Mouse (Mus musculus) liver, postnatal 0 days (tissue): ENCODE data around the gene M6pr. TPM values are rescaled to one million over a fixed set of nuclear protein-coding genes. Genes with fewer than 3 reads are reported as not detected.

Experiments
- ATAC-seq: fragments of 200-750 bp; cut with Nextera tagmentation; 2 replicates; pipeline ENCODE4 v1.8.0; 2017; ENCODE audit warnings: mild to moderate bottlenecking, moderate library complexity
- DNase-seq: peaks from one replicate; pipeline ENCODE4 v3.0.0-alpha.2; 2016
- H3K27ac ChIP-seq: fragments of 300-500 bp; sonication (generic); 2 replicates; pipeline ENCODE4 v1.5.1; 2014; ENCODE audit warnings: antibody characterized with exemption, moderate library complexity, mild to moderate bottlenecking, low read depth
- H3K27me3 ChIP-seq: fragments of 300-500 bp; sonication (generic); 2 replicates; pipeline ENCODE4 v1.6.1; 2014; ENCODE audit warnings: low read length, control low read depth, mixed read lengths; ENCODE audit not compliant: insufficient read depth
- H3K36me3 ChIP-seq: fragments of 300-500 bp; sonication (generic); replicated peaks from 2 replicates; pipeline ENCODE4 v1.6.1; 2014; ENCODE audit warnings: mild to moderate bottlenecking, control low read depth, low read length, moderate library complexity, mixed read lengths; ENCODE audit not compliant: insufficient read depth
- H3K4me1 ChIP-seq: fragments of 300-500 bp; sonication (generic); 2 replicates; pipeline ENCODE4 v1.6.1; 2014; ENCODE audit warnings: antibody characterized with exemption, mild to moderate bottlenecking, control low read depth; ENCODE audit not compliant: insufficient read depth
- H3K4me2 ChIP-seq: fragments of 300-500 bp; sonication (generic); 2 replicates; pipeline ENCODE4 v1.6.1; 2014; ENCODE audit warnings: low read depth, mild to moderate bottlenecking, low read length, moderate library complexity, mixed read lengths
- H3K4me3 ChIP-seq: fragments of 300-500 bp; sonication (generic); 2 replicates; pipeline ENCODE4 v1.5.1; 2014; ENCODE audit warnings: low read depth, low read length
- H3K9ac ChIP-seq: fragments of 300-500 bp; sonication (generic); replicated peaks from 2 replicates; pipeline ENCODE4 v1.6.1; 2014; ENCODE audit warnings: mild to moderate bottlenecking, moderate library complexity
- H3K9me3 ChIP-seq: fragments of 300-500 bp; sonication (generic); 2 replicates; pipeline ENCODE4 v1.6.1; 2016; ENCODE audit warnings: mild to moderate bottlenecking, control low read depth, low read length, mixed read lengths
- CTCF ChIP-seq: sonication (generic); IDR thresholded peaks from 2 replicates; pipeline ENCODE4 v1.5.1; 2016; ENCODE audit warnings: antibody characterized with exemption, low read depth
- EP300 ChIP-seq: IDR thresholded peaks from 2 replicates; pipeline ENCODE4 v1.6.1; 2016; ENCODE audit warnings: antibody characterized with exemption, low read depth, mild to moderate bottlenecking
- WGBS: fragments of 180-500 bp; shearing (Covaris S2); extraction: QIAGEN DNeasy Blood & Tissue Kit; methylation state at CpG from one replicate; pipeline ENCODE4 v1.1.7; 2014; ENCODE audit not compliant: insufficient replicate concordance; 5-methylcytosine and 5-hydroxymethylcytosine counted together
- polyA plus RNA-seq: library from polyadenylated mRNA; unstranded; fragments of >200 nt; fragmentation: Nextera tagmentation; extraction: Ambion mirVana; gene quantifications from 2 replicates; pipeline ENCODE4 v1.2.1, GENCODE M21; 2015

Gene M6pr
- 73.6 and 80.3 TPM in 2 replicates for polyA plus RNA-seq

- peak; percentile 93 for DNase-seq
- Histone ChIP-seq H3K27me3 (no peaks in the 10 kb centered on the region), H3K36me3 (peaks cover 9% of the 10 kb centered on the region), H3K4me3 (peak within 1 kb of the TSS; percentile 75), H3K27ac (peak within 1 kb of the TSS; percentile 88), H3K4me2 (peak within 1 kb of the TSS; percentile 79), H3K9ac (peak within 1 kb of the TSS; percentile 91), H3K4me1 (peaks cover 16% of the 10 kb centered on the region), H3K9me3 (no peaks in the 10 kb centered on the region)
- TF ChIP-seq EP300 (peak; percentile 45), CTCF (peak; percentile 91)
- under 1% methylated on average over 49 of the region's 49 CpGs for WGBS
- ATAC-seq: peak; percentile 98
Observed at GRCm38 (mm10) chr6:122308505-122309393, at the start of gene M6pr. Gene M6pr, plus strand, starts transcription at chr6:122308720.

- no peaks in the 10 kb centered on the region for H3K36me3 ChIP-seq
- no peaks in the 10 kb centered on the region for H3K4me1 ChIP-seq
- DNase-seq (no peak), ATAC-seq (no peak)
- H3K27ac ChIP-seq: no peak overlapping the region
- H3K9ac ChIP-seq: no peak overlapping the region
- H3K27me3 ChIP-seq: no peaks in the 10 kb centered on the region
- 71% methylated on average over 8 of the region's 8 CpGs for WGBS
- H3K4me3 ChIP-seq: no peak overlapping the region
- H3K9me3 ChIP-seq: no peaks in the 10 kb centered on the region
- H3K4me2 ChIP-seq: no peak overlapping the region
- TF ChIP-seq EP300 (no peak), CTCF (no peak)
Observed at GRCm38 (mm10) chr6:122262543-122262942, 46.0 kb upstream of the M6pr start.

GRCm38 (mm10) chr6:122268561-122268960 lies 40.0 kb upstream of the M6pr start:
- no peaks in the 10 kb centered on the region for H3K36me3 ChIP-seq
- no peaks in the 10 kb centered on the region for H3K9me3 ChIP-seq
- no peak overlapping the region for H3K9ac ChIP-seq
- WGBS: 56% methylated on average over 3 of the region's 3 CpGs
- H3K4me1 ChIP-seq: no peaks in the 10 kb centered on the region
- ATAC-seq (no peak), DNase-seq (no peak)
- H3K27ac ChIP-seq: no peak overlapping the region
- no peak for TF ChIP-seq EP300
- no peak for TF ChIP-seq CTCF
- H3K4me2 ChIP-seq: no peak overlapping the region
- no peak overlapping the region for H3K4me3 ChIP-seq
- H3K27me3 ChIP-seq: no peaks in the 10 kb centered on the region

- Histone ChIP-seq H3K9me3 (no peaks in the 10 kb centered on the region), H3K27me3 (no peaks in the 10 kb centered on the region), H3K9ac (no peak overlapping the region), H3K4me3 (no peak overlapping the region), H3K4me2 (no peak overlapping the region), H3K36me3 (no peaks in the 10 kb centered on the region), H3K4me1 (no peaks in the 10 kb centered on the region), H3K27ac (no peak overlapping the region)
- 80% methylated on average over 4 of the region's 4 CpGs for WGBS
- TF ChIP-seq CTCF (no peak), EP300 (no peak)
- DNase-seq: no peak
- ATAC-seq: no peak
Observed at GRCm38 (mm10) chr6:122269170-122269569, 39.4 kb upstream of the M6pr start.

GRCm38 (mm10) chr6:122270152-122270551 lies 38.4 kb upstream of the M6pr start:
- no peak overlapping the region for H3K4me3 ChIP-seq
- no peak overlapping the region for H3K9ac ChIP-seq
- no peak for TF ChIP-seq EP300
- TF ChIP-seq CTCF: no peak
- no peak overlapping the region for H3K4me2 ChIP-seq
- peak; percentile 2 for DNase-seq
- no peak for ATAC-seq
- no peaks in the 10 kb centered on the region for H3K36me3 ChIP-seq
- H3K27ac ChIP-seq: no peak overlapping the region
- WGBS: 56% methylated on average over 11 of the region's 11 CpGs
- no peaks in the 10 kb centered on the region for H3K4me1 ChIP-seq
- no peaks in the 10 kb centered on the region for H3K27me3 ChIP-seq
- H3K9me3 ChIP-seq: no peaks in the 10 kb centered on the region

- DNase-seq: no peak
- no peak overlapping the region for H3K27ac ChIP-seq
- 22% methylated on average over 5 of the region's 5 CpGs for WGBS
- ATAC-seq: no peak
- H3K4me1 ChIP-seq: no peaks in the 10 kb centered on the region
- no peak overlapping the region for H3K4me2 ChIP-seq
- no peaks in the 10 kb centered on the region for H3K27me3 ChIP-seq
- H3K9ac ChIP-seq: no peak overlapping the region
- TF ChIP-seq EP300 (no peak), CTCF (no peak)
- H3K4me3 ChIP-seq: no peak overlapping the region
- no peaks in the 10 kb centered on the region for H3K36me3 ChIP-seq
- no peaks in the 10 kb centered on the region for H3K9me3 ChIP-seq
Observed at GRCm38 (mm10) chr6:122274546-122274945, 34.0 kb upstream of the M6pr start.
